Mouse (Mus musculus) neural tube, embryonic 15.5 days (tissue): ENCODE data around the gene Mat1a. TPM values are rescaled to one million over a fixed set of nuclear protein-coding genes. Genes with fewer than 3 reads are reported as not detected.

ENCODE experiments used
- polyA plus RNA-seq: library from polyadenylated mRNA; unstranded; fragments of >200 nt; fragmentation: Nextera tagmentation; extraction: Ambion mirVana; gene quantifications from 2 replicates; pipeline ENCODE4 v1.2.1, GENCODE M21; 2015

Mat1a gene
- polyA plus RNA-seq, 1 experiment from 2014 or later, result not detected

Other genes starting within 250 kb of the Mat1a start
- 0.69 and 6.5 TPM in 2 replicates for gene Sh2d4b, start 211.8 kb upstream of the Mat1a start, polyA plus RNA-seq
- gene Tspan14, start 138.2 kb upstream of the Mat1a start, polyA plus RNA-seq, result 45.5 and 53.0 TPM in 2 replicates
- gene Fam213a, start 91.2 kb upstream of the Mat1a start, polyA plus RNA-seq, result 93.2 and 96.7 TPM in 2 replicates
- 0.32 and 0.38 TPM in 2 replicates for gene Dydc2, start 35.8 kb upstream of the Mat1a start, polyA plus RNA-seq
- 0.18 TPM in 1 of 2 replicates, not detected in the other for gene Dydc1, start 32.1 kb upstream of the Mat1a start, polyA plus RNA-seq
- not detected in 2 replicates for gene Sftpa1, start 26.7 kb downstream of the Mat1a start, polyA plus RNA-seq
- not detected in 2 replicates for gene Mbl1, start 46.4 kb downstream of the Mat1a start, polyA plus RNA-seq
- not detected in 2 replicates for gene Sftpd, start 80.1 kb downstream of the Mat1a start, polyA plus RNA-seq
- 0.36 and 0.46 TPM in 2 replicates for gene Gm2832, start 173.8 kb downstream of the Mat1a start, polyA plus RNA-seq
- gene Gm5798, start 243.6 kb downstream of the Mat1a start, polyA plus RNA-seq, result not detected in 2 replicates